Mouse (Mus musculus) heart, adult 2 months (tissue): ENCODE data around the gene Cnot1.

ENCODE experiments used
- CTCF ChIP-seq: fragments of 200-600 bp; IDR thresholded peaks from 2 replicates; pipeline ENCODE4 v1.8.1; 2022; ENCODE audit warnings: antibody characterized with exemption, mild to moderate bottlenecking, moderate library complexity
- EP300 ChIP-seq: fragments of 200-500 bp; IDR thresholded peaks from 2 replicates; pipeline ENCODE4 v1.6.1; 2011; ENCODE audit warnings: low read depth, low read length, control low read depth; ENCODE audit not compliant: insufficient read depth
- POLR2A ChIP-seq: fragments of 200-500 bp; IDR thresholded peaks from 2 replicates; pipeline ENCODE4 v1.6.1; 2011; ENCODE audit warnings: mild to moderate bottlenecking, low read depth, low read length, control low read depth; ENCODE audit not compliant: insufficient read depth

GRCm38 (mm10) chr8:95696661-95697060, 110.6 kb downstream of the Cnot1 start:
- TF ChIP-seq CTCF (no peak), POLR2A (no peak), EP300 (no peak)
